Mouse (Mus musculus): ENCODE measurements around the gene 5730596B20Rik. TPM values are rescaled to one million over a fixed set of nuclear protein-coding genes. Genes with fewer than 3 reads are reported as not detected.

5730596B20Rik gene
- polyA plus RNA-seq, 1 experiment from 2014 or later = not detected

- Histone ChIP-seq H3K4me2 (ENCODE audit: low read depth, low read length, severe bottlenecking) (no peak overlapping the region), H3K4me1 (replicated peaks; ENCODE audit: control insufficient read depth, insufficient read depth, low read length) (peaks cover 2% of the 10 kb centered on the region; the same call in 1 of the 2 replicates), H3K27me3 (ENCODE audit: control insufficient read depth, insufficient read depth, low read length) (peaks cover 100% of the 10 kb centered on the region), H3K36me3 (ENCODE audit: control insufficient read depth, insufficient read depth, low read length) (no peaks in the 10 kb centered on the region), H3K9ac (ENCODE audit: low read length) (no peak overlapping the region), H3K4me3 (ENCODE audit: low read depth, low read length) (no peak overlapping the region), H3K27ac (ENCODE audit: low read depth, low read length) (no peak overlapping the region), H3K9me3 (ENCODE audit: control insufficient read depth, low read length) (no peaks in the 10 kb centered on the region)
- ATAC-seq (replicated peaks; ENCODE audit: low FRiP score) = no peak
- under 1% methylated on average over 10 of the region's 10 CpGs for WGBS
- DNase-seq (ENCODE audit: low spot score) = no peak
Measured at GRCm38 (mm10) chr6:52203121-52203370, 25.7 kb downstream of the 5730596B20Rik start.

GRCm38 (mm10) chr6:52203371-52204049 is 26.2 kb downstream of the 5730596B20Rik start:
- Histone ChIP-seq H3K4me1 (replicated peaks; ENCODE audit: control insufficient read depth, insufficient read depth, low read length) (peaks cover 2% of the 10 kb centered on the region; the same call in 1 of the 2 replicates), H3K4me2 (ENCODE audit: low read depth, low read length, severe bottlenecking) (no peak overlapping the region), H3K27ac (ENCODE audit: low read depth, low read length) (no peak overlapping the region), H3K9ac (ENCODE audit: low read length) (no peak overlapping the region), H3K36me3 (ENCODE audit: control insufficient read depth, insufficient read depth, low read length) (no peaks in the 10 kb centered on the region), H3K27me3 (ENCODE audit: control insufficient read depth, insufficient read depth, low read length) (peaks cover 100% of the 10 kb centered on the region), H3K4me3 (ENCODE audit: low read depth, low read length) (peak overlapping the region; percentile 11; the same call in 1 of the 2 replicates), H3K9me3 (ENCODE audit: control insufficient read depth, low read length) (no peaks in the 10 kb centered on the region)
- ATAC-seq (replicated peaks; ENCODE audit: low FRiP score) (no peak), DNase-seq (ENCODE audit: low spot score) (peak; percentile 65)
- under 1% methylated on average over 46 of the region's 46 CpGs for WGBS

DNA sequence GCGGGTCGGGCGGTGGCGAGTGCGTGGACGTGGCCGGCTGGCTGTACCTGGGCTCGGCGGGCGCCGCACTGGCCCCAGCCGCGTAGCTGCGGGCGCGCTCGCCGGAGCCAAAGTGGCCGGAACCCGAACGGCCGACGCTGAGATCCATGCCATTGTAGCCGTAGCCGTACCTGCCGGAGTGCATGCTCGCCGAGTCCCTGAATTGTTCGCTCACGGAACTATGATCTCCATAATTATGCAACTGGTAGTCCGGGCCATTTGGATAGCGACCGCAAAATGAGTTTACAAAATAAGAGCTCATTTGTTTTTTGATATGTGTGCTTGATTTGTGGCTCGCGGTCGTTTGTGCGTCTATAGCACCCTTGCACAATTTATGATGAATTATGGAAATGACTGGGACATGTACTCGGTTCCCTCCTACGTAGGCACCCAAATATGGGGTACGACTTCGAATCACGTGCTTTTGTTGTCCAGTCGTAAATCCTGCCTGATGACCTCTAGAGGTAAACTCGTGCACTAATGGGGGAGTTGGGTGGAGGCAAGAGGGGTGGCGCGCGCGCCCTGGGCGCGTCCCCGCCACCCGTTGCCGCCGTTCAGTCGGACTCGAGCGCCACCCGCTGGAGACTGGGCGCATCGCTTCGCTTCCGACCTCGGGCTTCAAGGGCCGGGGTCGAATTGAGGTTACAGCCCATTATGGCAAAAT is 26.9 kb downstream of the 5730596B20Rik start, which contains the start of gene Hoxa5:
Gene Hoxa5 (minus strand): TSS at position 538 of the 703 bp plus-strand sequence.
- Histone ChIP-seq H3K4me1 (replicated peaks; ENCODE audit: control insufficient read depth, insufficient read depth, low read length) (peaks cover 7% of the 10 kb centered on the region; the same call in 1 of the 2 replicates), H3K36me3 (ENCODE audit: control insufficient read depth, insufficient read depth, low read length) (no peaks in the 10 kb centered on the region), H3K9me3 (ENCODE audit: control insufficient read depth, low read length) (no peaks in the 10 kb centered on the region), H3K9ac (ENCODE audit: low read length) (no peak within 1 kb of the TSS), H3K4me2 (ENCODE audit: low read depth, low read length, severe bottlenecking) (peak within 1 kb of the TSS; percentile 18; the same call in 1 of the 2 replicates), H3K27ac (ENCODE audit: low read depth, low read length) (no peak within 1 kb of the TSS), H3K4me3 (ENCODE audit: low read depth, low read length) (peak within 1 kb of the TSS; percentile 11; the same call in 1 of the 2 replicates), H3K27me3 (ENCODE audit: control insufficient read depth, insufficient read depth, low read length) (peaks cover 100% of the 10 kb centered on the region)
- under 1% methylated on average over 65 of the region's 65 CpGs for WGBS
- DNase-seq (ENCODE audit: low spot score) = peak; percentile 76
- no peak for ATAC-seq (replicated peaks; ENCODE audit: low FRiP score)

- H3K9ac ChIP-seq (ENCODE audit: low read length) = no peak overlapping the region
- H3K27me3 ChIP-seq (ENCODE audit: control insufficient read depth, insufficient read depth, low read length) = peaks cover 100% of the 10 kb centered on the region
- DNase-seq (ENCODE audit: low spot score) = no peak
- H3K27ac ChIP-seq (ENCODE audit: low read depth, low read length) = no peak overlapping the region
- no peak overlapping the region for H3K4me2 ChIP-seq (ENCODE audit: low read depth, low read length, severe bottlenecking)
- H3K4me1 ChIP-seq (replicated peaks; ENCODE audit: control insufficient read depth, insufficient read depth, low read length) = peaks cover 7% of the 10 kb centered on the region; the same call in 1 of the 2 replicates
- H3K4me3 ChIP-seq (ENCODE audit: low read depth, low read length) = no peak overlapping the region
- no peak for ATAC-seq (replicated peaks; ENCODE audit: low FRiP score)
- H3K9me3 ChIP-seq (ENCODE audit: control insufficient read depth, low read length) = no peaks in the 10 kb centered on the region
- no peaks in the 10 kb centered on the region for H3K36me3 ChIP-seq (ENCODE audit: control insufficient read depth, insufficient read depth, low read length)
- WGBS = 4% methylated on average over 14 of the region's 14 CpGs
Measured at GRCm38 (mm10) chr6:52205221-52205620, 27.9 kb downstream of the 5730596B20Rik start.

- DNase-seq (ENCODE audit: low spot score) = peak; percentile 64
- H3K4me3 ChIP-seq (ENCODE audit: low read depth, low read length) = no peak overlapping the region
- H3K9ac ChIP-seq (ENCODE audit: low read length) = no peak overlapping the region
- H3K9me3 ChIP-seq (ENCODE audit: control insufficient read depth, low read length) = no peaks in the 10 kb centered on the region
- H3K36me3 ChIP-seq (ENCODE audit: control insufficient read depth, insufficient read depth, low read length) = no peaks in the 10 kb centered on the region
- ATAC-seq (replicated peaks; ENCODE audit: low FRiP score) = no peak
- no peak overlapping the region for H3K4me2 ChIP-seq (ENCODE audit: low read depth, low read length, severe bottlenecking)
- H3K27me3 ChIP-seq (ENCODE audit: control insufficient read depth, insufficient read depth, low read length) = peaks cover 99% of the 10 kb centered on the region
- no peak overlapping the region for H3K27ac ChIP-seq (ENCODE audit: low read depth, low read length)
- WGBS = under 1% methylated on average over 55 of the region's 55 CpGs
- H3K4me1 ChIP-seq (replicated peaks; ENCODE audit: control insufficient read depth, insufficient read depth, low read length) = peaks cover 7% of the 10 kb centered on the region; the same call in 1 of the 2 replicates
Measured at GRCm38 (mm10) chr6:52205638-52206621, 28.6 kb downstream of the 5730596B20Rik start.

DNA sequence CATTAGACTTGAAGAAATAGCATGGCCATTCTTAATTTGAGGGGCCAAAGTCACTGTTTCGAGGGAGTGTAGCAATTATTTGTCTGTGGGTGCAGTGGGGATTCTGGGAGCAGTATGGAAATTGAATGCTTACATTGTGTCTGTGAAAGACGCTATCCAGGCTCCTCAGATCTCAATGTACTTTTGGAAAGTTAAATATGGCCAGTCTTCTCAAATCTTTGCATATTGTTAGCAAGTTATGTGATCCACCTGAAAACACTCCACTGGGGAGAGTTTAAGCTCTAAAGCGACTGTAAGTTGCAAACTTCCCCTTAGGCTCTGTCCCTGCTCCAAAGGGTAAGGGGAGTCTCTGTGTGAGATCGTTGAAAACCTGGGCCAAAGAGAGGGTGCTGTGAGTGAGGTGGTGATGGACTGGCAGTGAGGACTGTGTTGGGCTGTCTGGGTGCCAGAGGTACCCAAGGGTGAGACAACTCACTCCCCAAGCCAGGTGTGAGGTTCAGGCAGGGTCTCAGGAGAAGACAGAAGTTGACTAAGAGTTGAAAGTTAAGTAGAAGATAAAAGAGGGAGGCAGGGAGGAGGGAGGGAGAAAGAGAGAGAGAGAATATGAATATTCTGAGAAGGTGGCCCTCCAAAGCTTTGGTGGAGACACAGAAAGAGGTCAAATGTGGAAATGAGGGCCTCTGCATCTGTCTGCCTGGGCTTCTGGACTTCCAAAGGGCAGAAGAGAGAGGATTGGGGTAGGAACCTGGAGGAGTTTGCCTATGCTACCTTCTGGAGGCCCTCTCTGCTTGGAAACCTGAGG is 29.8 kb downstream of the 5730596B20Rik start:
- Histone ChIP-seq H3K4me3 (ENCODE audit: low read depth, low read length) (no peak overlapping the region), H3K4me2 (ENCODE audit: low read depth, low read length, severe bottlenecking) (no peak overlapping the region)
- ATAC-seq (replicated peaks; ENCODE audit: low FRiP score) = no peak

GRCm38 (mm10) chr6:52207684-52207976 is 30.3 kb downstream of the 5730596B20Rik start:
- Histone ChIP-seq H3K36me3 (ENCODE audit: control insufficient read depth, insufficient read depth, low read length) (no peaks in the 10 kb centered on the region), H3K9me3 (ENCODE audit: control insufficient read depth, low read length) (no peaks in the 10 kb centered on the region), H3K4me3 (ENCODE audit: low read depth, low read length) (no peak overlapping the region), H3K27ac (ENCODE audit: low read depth, low read length) (no peak overlapping the region), H3K27me3 (ENCODE audit: control insufficient read depth, insufficient read depth, low read length) (peaks cover 99% of the 10 kb centered on the region), H3K4me1 (replicated peaks; ENCODE audit: control insufficient read depth, insufficient read depth, low read length) (peaks cover 7% of the 10 kb centered on the region; the same call in 1 of the 2 replicates), H3K9ac (ENCODE audit: low read length) (no peak overlapping the region), H3K4me2 (ENCODE audit: low read depth, low read length, severe bottlenecking) (no peak overlapping the region)
- DNase-seq (ENCODE audit: low spot score) (no peak), ATAC-seq (replicated peaks; ENCODE audit: low FRiP score) (no peak)

More for the DNA sequence above, 29.8 kb downstream of the 5730596B20Rik start:
- no peaks in the 10 kb centered on the region for H3K36me3 ChIP-seq (ENCODE audit: control insufficient read depth, insufficient read depth, low read length)
- WGBS = 4% methylated on average over 4 of the region's 4 CpGs
- H3K27me3 ChIP-seq (ENCODE audit: control insufficient read depth, insufficient read depth, low read length) = peaks cover 99% of the 10 kb centered on the region
- H3K27ac ChIP-seq (ENCODE audit: low read depth, low read length) = no peak overlapping the region
- peaks cover 7% of the 10 kb centered on the region; the same call in 1 of the 2 replicates for H3K4me1 ChIP-seq (replicated peaks; ENCODE audit: control insufficient read depth, insufficient read depth, low read length)
- H3K9me3 ChIP-seq (ENCODE audit: control insufficient read depth, low read length) = no peaks in the 10 kb centered on the region
- no peak overlapping the region for H3K9ac ChIP-seq (ENCODE audit: low read length)
- DNase-seq (ENCODE audit: low spot score) = peak; percentile 49
